Mouse (Mus musculus) hindbrain, postnatal 0 days (tissue): Measurements from ENCODE around the gene Snx1. TPM values are rescaled to one million over a fixed set of nuclear protein-coding genes. Genes with fewer than 3 reads are reported as not detected.

Source experiments
- ATAC-seq: fragments of 200-750 bp; cut with Nextera tagmentation; 2 replicates; pipeline ENCODE4 v1.8.0; 2017; ENCODE audit warnings: mild to moderate bottlenecking, moderate TSS enrichment, moderate library complexity
- DNase-seq: peaks from one replicate; pipeline ENCODE4 v3.0.0-alpha.2; 2015; ENCODE audit warnings: low spot score
- H3K27ac ChIP-seq: fragments of 300-500 bp; sonication (generic); 2 replicates; pipeline ENCODE4 v1.5.1; 2014; ENCODE audit warnings: mild to moderate bottlenecking
- H3K27me3 ChIP-seq: fragments of 300-500 bp; sonication (generic); 2 replicates; pipeline ENCODE4 v1.6.1; 2014; ENCODE audit warnings: low read length, mixed read lengths; ENCODE audit not compliant: insufficient read depth
- H3K36me3 ChIP-seq: fragments of 300-500 bp; sonication (generic); 2 replicates; pipeline ENCODE4 v1.6.1; 2014; ENCODE audit warnings: low read length, mixed read lengths; ENCODE audit not compliant: insufficient read depth
- H3K4me1 ChIP-seq: fragments of 300-500 bp; sonication (generic); 2 replicates; pipeline ENCODE4 v1.6.1; 2014; ENCODE audit warnings: antibody characterized with exemption, low read length, mixed read lengths; ENCODE audit not compliant: insufficient read depth
- H3K4me2 ChIP-seq: fragments of 300-500 bp; sonication (generic); 2 replicates; pipeline ENCODE4 v1.6.1; 2014; ENCODE audit warnings: low read depth, mild to moderate bottlenecking, low read length, moderate library complexity, mixed read lengths
- H3K4me3 ChIP-seq: fragments of 300-500 bp; sonication (generic); 2 replicates; pipeline ENCODE4 v1.5.1; 2014; ENCODE audit warnings: low read length
- H3K9ac ChIP-seq: fragments of 300-500 bp; sonication (generic); replicated peaks from 2 replicates; pipeline ENCODE4 v1.6.1; 2014; ENCODE audit warnings: mild to moderate bottlenecking, low read length, moderate library complexity, mixed read lengths
- H3K9me3 ChIP-seq: fragments of 300-500 bp; sonication (generic); 2 replicates; pipeline ENCODE4 v1.6.1; 2016; ENCODE audit warnings: low read length, mixed read lengths
- CTCF ChIP-seq: IDR thresholded peaks from 2 replicates; pipeline ENCODE4 v1.5.1; 2016; ENCODE audit warnings: antibody characterized with exemption, control low read depth, low read depth
- WGBS: fragments of 180-500 bp; shearing (Covaris S2); extraction: QIAGEN DNeasy Blood & Tissue Kit; methylation state at CpG from one replicate; pipeline ENCODE4 v1.1.7; 2014; 5-methylcytosine and 5-hydroxymethylcytosine counted together
- polyA plus RNA-seq: library from polyadenylated mRNA; unstranded; fragments of >200 nt; fragmentation: Nextera tagmentation; extraction: Ambion mirVana; gene quantifications from 2 replicates; pipeline ENCODE4 v1.2.1, GENCODE M21; 2015
- total RNA-seq: library from RNA; depleted of rRNA; stranded (reverse); fragments of >200 nt; gene quantifications from 2 replicates; pipeline ENCODE4 v1.2.3, GENCODE M21; 2014

The Snx1 gene
- total and polyA plus RNA-seq, 2 experiments from 2014 or later = 47.3 to 50.4 TPM

GRCm38 (mm10) chr9:66068056-66068455, 58.3 kb downstream of the Snx1 start:
- Histone ChIP-seq H3K27ac (no peak overlapping the region), H3K4me3 (no peak overlapping the region), H3K36me3 (peaks cover 34% of the 10 kb centered on the region), H3K9me3 (no peaks in the 10 kb centered on the region), H3K27me3 (no peaks in the 10 kb centered on the region), H3K4me1 (no peaks in the 10 kb centered on the region), H3K4me2 (no peak overlapping the region), H3K9ac (no peak overlapping the region)
- DNase-seq (no peak), ATAC-seq (no peak)
- 61% methylated on average over 4 of the region's 4 CpGs for WGBS
- TF ChIP-seq CTCF = no peak

GRCm38 (mm10) chr9:66067542-66067941, 58.8 kb downstream of the Snx1 start:
- no peak for ATAC-seq
- Histone ChIP-seq H3K27me3 (no peaks in the 10 kb centered on the region), H3K4me3 (no peak overlapping the region), H3K4me2 (no peak overlapping the region), H3K9ac (no peak overlapping the region), H3K9me3 (no peaks in the 10 kb centered on the region), H3K4me1 (no peaks in the 10 kb centered on the region), H3K36me3 (peaks cover 40% of the 10 kb centered on the region), H3K27ac (no peak overlapping the region)
- peak; percentile 61 for DNase-seq
- peak; percentile 76 for TF ChIP-seq CTCF
- WGBS = 29% methylated on average over 5 of the region's 5 CpGs

GRCm38 (mm10) chr9:66066791-66067190, 59.6 kb downstream of the Snx1 start:
- no peak overlapping the region for H3K27ac ChIP-seq
- 85% methylated on average over 3 of the region's 3 CpGs for WGBS
- H3K9ac ChIP-seq = no peak overlapping the region
- no peaks in the 10 kb centered on the region for H3K4me1 ChIP-seq
- ATAC-seq (no peak), DNase-seq (no peak)
- H3K36me3 ChIP-seq = peaks cover 41% of the 10 kb centered on the region
- no peak overlapping the region for H3K4me3 ChIP-seq
- H3K4me2 ChIP-seq = no peak overlapping the region
- TF ChIP-seq CTCF = no peak
- no peaks in the 10 kb centered on the region for H3K9me3 ChIP-seq
- no peaks in the 10 kb centered on the region for H3K27me3 ChIP-seq

- Histone ChIP-seq H3K36me3 (peaks cover 41% of the 10 kb centered on the region), H3K27ac (no peak overlapping the region), H3K9me3 (no peaks in the 10 kb centered on the region), H3K9ac (no peak overlapping the region), H3K4me3 (no peak overlapping the region), H3K4me2 (no peak overlapping the region), H3K27me3 (no peaks in the 10 kb centered on the region), H3K4me1 (peaks cover 13% of the 10 kb centered on the region)
- no peak for ATAC-seq
- 97% methylated on average over 11 of the region's 11 CpGs for WGBS
- no peak for TF ChIP-seq CTCF
- no peak for DNase-seq
Observed at GRCm38 (mm10) chr9:66064316-66064715, 62.1 kb downstream of the Snx1 start.

GRCm38 (mm10) chr9:66063446-66063845, 62.9 kb downstream of the Snx1 start:
- WGBS = 97% methylated on average over 3 of the region's 3 CpGs
- Histone ChIP-seq H3K27me3 (no peaks in the 10 kb centered on the region), H3K27ac (no peak overlapping the region), H3K9me3 (no peaks in the 10 kb centered on the region), H3K4me1 (peaks cover 17% of the 10 kb centered on the region), H3K9ac (no peak overlapping the region), H3K4me3 (no peak overlapping the region), H3K36me3 (peaks cover 41% of the 10 kb centered on the region), H3K4me2 (no peak overlapping the region)
- TF ChIP-seq CTCF = no peak
- no peak for DNase-seq
- no peak for ATAC-seq

- Histone ChIP-seq H3K4me2 (peak overlapping the region; percentile 90), H3K36me3 (peaks cover 38% of the 10 kb centered on the region), H3K9me3 (no peaks in the 10 kb centered on the region), H3K27me3 (no peaks in the 10 kb centered on the region), H3K27ac (peak overlapping the region; percentile 95), H3K4me1 (peaks cover 17% of the 10 kb centered on the region), H3K9ac (peak overlapping the region; percentile 91; the same call in 1 of the 2 replicates), H3K4me3 (peak overlapping the region; percentile 85; the same call in 1 of the 2 replicates)
- ATAC-seq = no peak
- 46% methylated on average over 3 of the region's 3 CpGs for WGBS
- TF ChIP-seq CTCF = no peak
- DNase-seq = peak; percentile 33
Observed at GRCm38 (mm10) chr9:66061656-66062055, 64.7 kb downstream of the Snx1 start.

GRCm38 (mm10) chr9:66060986-66061385, 65.4 kb downstream of the Snx1 start:
- Histone ChIP-seq H3K27ac (peak overlapping the region; percentile 95), H3K27me3 (no peaks in the 10 kb centered on the region), H3K4me2 (peak overlapping the region; percentile 90), H3K4me1 (peaks cover 17% of the 10 kb centered on the region), H3K9me3 (no peaks in the 10 kb centered on the region), H3K9ac (peak overlapping the region; percentile 91), H3K4me3 (peak overlapping the region; percentile 85), H3K36me3 (peaks cover 31% of the 10 kb centered on the region)
- DNase-seq (peak; percentile 38), ATAC-seq (no peak)
- WGBS = 22% methylated on average over 4 of the region's 4 CpGs
- no peak for TF ChIP-seq CTCF
